Mouse (Mus musculus) kidney, embryonic 15.5 days (tissue): ENCODE results near the gene Mki67. TPM values are rescaled to one million over a fixed set of nuclear protein-coding genes. Genes with fewer than 3 reads are reported as not detected.

Experiments used
- ATAC-seq: fragments of 200-750 bp; cut with Nextera tagmentation; replicated peaks from 2 replicates; pipeline ENCODE4 v1.8.0; 2017; ENCODE audit warnings: moderate TSS enrichment; ENCODE audit not compliant: low FRiP score
- H3K27ac ChIP-seq: fragments of 300-500 bp; sonication (generic); 2 replicates; pipeline ENCODE4 v1.5.1; 2015; ENCODE audit warnings: mild to moderate bottlenecking, inconsistent platforms
- H3K27me3 ChIP-seq: fragments of 300-500 bp; sonication (generic); 2 replicates; pipeline ENCODE4 v1.6.1; 2015; ENCODE audit warnings: inconsistent platforms
- H3K36me3 ChIP-seq: fragments of 300-500 bp; sonication (generic); 2 replicates; pipeline ENCODE4 v1.6.1; 2015; ENCODE audit warnings: inconsistent platforms
- H3K4me1 ChIP-seq: fragments of 300-500 bp; sonication (generic); 2 replicates; pipeline ENCODE4 v1.6.1; 2015; ENCODE audit warnings: inconsistent platforms
- H3K4me2 ChIP-seq: fragments of 300-500 bp; sonication (generic); 2 replicates; pipeline ENCODE4 v1.6.1; 2015; ENCODE audit warnings: moderate library complexity, mild to moderate bottlenecking, inconsistent platforms
- H3K4me3 ChIP-seq: fragments of 300-500 bp; sonication (generic); replicated peaks from 2 replicates; pipeline ENCODE4 v1.5.1; 2015; ENCODE audit warnings: mild to moderate bottlenecking, inconsistent platforms
- H3K9ac ChIP-seq: fragments of 300-500 bp; sonication (generic); 2 replicates; pipeline ENCODE4 v1.6.1; 2015; ENCODE audit warnings: mild to moderate bottlenecking, inconsistent platforms
- H3K9me3 ChIP-seq: fragments of 300-500 bp; sonication (generic); replicated peaks from 2 replicates; pipeline ENCODE4 v1.6.1; 2016; ENCODE audit warnings: inconsistent platforms
- WGBS: fragments of 180-500 bp; shearing (Covaris S2); methylation state at CpG from one replicate; pipeline ENCODE4 v1.1.7; 2015; ENCODE audit warnings: mixed read lengths; 5-methylcytosine and 5-hydroxymethylcytosine counted together
- polyA plus RNA-seq: library from polyadenylated mRNA; unstranded; fragments of >200 nt; fragmentation: Nextera tagmentation; extraction: Ambion mirVana; gene quantifications from 2 replicates; pipeline ENCODE4 v1.2.1, GENCODE M21; 2015

Gene Mki67
- polyA plus RNA-seq, 1 experiment from 2014 or later = 38.7 TPM

GRCm38 (mm10) chr7:135641698-135642507 is 74.3 kb downstream of the Mki67 start:
- H3K4me2 ChIP-seq = no peak overlapping the region
- no peak overlapping the region for H3K9ac ChIP-seq
- no peaks in the 10 kb centered on the region for H3K36me3 ChIP-seq
- 66% methylated on average over 14 of the region's 14 CpGs for WGBS
- no peaks in the 10 kb centered on the region for H3K9me3 ChIP-seq
- H3K4me1 ChIP-seq = no peaks in the 10 kb centered on the region
- 0 out of 2 replicates have a peak, but pooled peaks cover 5% of the 10 kb centered on the region for H3K27me3 ChIP-seq
- no peak overlapping the region for H3K4me3 ChIP-seq
- no peak overlapping the region for H3K27ac ChIP-seq
- ATAC-seq = no peak

Other genes starting within 250 kb of the Mki67 start
- gene Clrn3, start 187.7 kb downstream of the Mki67 start, polyA plus RNA-seq = 8.9 and 9.4 TPM in 2 replicates
- gene Ptpre, start 178.9 kb downstream of the Mki67 start, polyA plus RNA-seq = 1.6 TPM in 2 replicates